Mouse (Mus musculus) ES-Bruce4 (cell line): ENCODE results near the gene Prickle2.

ENCODE experiments used
- CTCF ChIP-seq: IDR thresholded peaks from one replicate; pipeline ENCODE4 v1.8.1; 2011; ENCODE audit warnings: low read depth, low read length
- EP300 ChIP-seq: IDR thresholded peaks from 2 replicates; pipeline ENCODE4 v1.6.1; 2011; ENCODE audit warnings: low read depth, low read length; ENCODE audit not compliant: insufficient read depth
- POLR2A ChIP-seq: IDR thresholded peaks from one replicate; pipeline ENCODE4 v1.8.1; 2011; ENCODE audit warnings: low read length; ENCODE audit not compliant: insufficient read depth

GRCm38 (mm10) chr6:92425476-92425875 is 280.5 kb downstream of the Prickle2 start:
- TF ChIP-seq POLR2A (no peak), CTCF (no peak), EP300 (no peak)
